Mouse (Mus musculus): ENCODE data around the gene Ninj1. TPM values are rescaled to one million over a fixed set of nuclear protein-coding genes. Genes with fewer than 3 reads are reported as not detected.

Ninj1 gene
- polyA plus RNA-seq, 1 experiment from 2014 or later = 32.3 TPM

- H3K4me1 ChIP-seq (replicated peaks) = no peaks in the 10 kb centered on the region; the same call in 1 of the 2 replicates
- H3K4me3 ChIP-seq = no peak overlapping the region
- 6% methylated on average over 12 of the region's 12 CpGs for WGBS
- H3K27me3 ChIP-seq = no peaks in the 10 kb centered on the region
- no peaks in the 10 kb centered on the region for H3K9me3 ChIP-seq
- no peak overlapping the region for H3K4me2 ChIP-seq
- H3K36me3 ChIP-seq = no peaks in the 10 kb centered on the region
- H3K9ac ChIP-seq = no peak overlapping the region
- peak; percentile 72 for ATAC-seq (ENCODE audit: low FRiP score, low read depth)
- no peak overlapping the region for H3K27ac ChIP-seq (replicated peaks)
These were observed 14.2 kb upstream of the Ninj1 start for GRCm38 (mm10) chr13:49172971-49173596.

- Histone ChIP-seq H3K4me3 (no peak overlapping the region), H3K4me1 (replicated peaks) (peaks cover 9% of the 10 kb centered on the region), H3K27me3 (no peaks in the 10 kb centered on the region), H3K9me3 (no peaks in the 10 kb centered on the region), H3K4me2 (no peak overlapping the region), H3K36me3 (no peaks in the 10 kb centered on the region), H3K9ac (no peak overlapping the region), H3K27ac (replicated peaks) (no peak overlapping the region)
- ATAC-seq (ENCODE audit: low FRiP score, low read depth) = no peak
- WGBS = 77% methylated on average over 10 of the region's 10 CpGs
These were observed 11.8 kb upstream of the Ninj1 start for GRCm38 (mm10) chr13:49175509-49175908.

GRCm38 (mm10) chr13:49178839-49179585 is 8.3 kb upstream of the Ninj1 start:
- no peaks in the 10 kb centered on the region for H3K9me3 ChIP-seq
- no peaks in the 10 kb centered on the region for H3K27me3 ChIP-seq
- H3K9ac ChIP-seq = no peak overlapping the region
- WGBS = 63% methylated on average over 19 of the region's 19 CpGs
- H3K4me3 ChIP-seq = no peak overlapping the region
- ATAC-seq (ENCODE audit: low FRiP score, low read depth) = peak; percentile 92
- H3K4me2 ChIP-seq = no peak overlapping the region
- H3K27ac ChIP-seq (replicated peaks) = peak overlapping the region; percentile 17; the same call in 1 of the 2 replicates
- H3K36me3 ChIP-seq = no peaks in the 10 kb centered on the region
- H3K4me1 ChIP-seq (replicated peaks) = peaks cover 9% of the 10 kb centered on the region; the same call in 1 of the 2 replicates

DNA sequence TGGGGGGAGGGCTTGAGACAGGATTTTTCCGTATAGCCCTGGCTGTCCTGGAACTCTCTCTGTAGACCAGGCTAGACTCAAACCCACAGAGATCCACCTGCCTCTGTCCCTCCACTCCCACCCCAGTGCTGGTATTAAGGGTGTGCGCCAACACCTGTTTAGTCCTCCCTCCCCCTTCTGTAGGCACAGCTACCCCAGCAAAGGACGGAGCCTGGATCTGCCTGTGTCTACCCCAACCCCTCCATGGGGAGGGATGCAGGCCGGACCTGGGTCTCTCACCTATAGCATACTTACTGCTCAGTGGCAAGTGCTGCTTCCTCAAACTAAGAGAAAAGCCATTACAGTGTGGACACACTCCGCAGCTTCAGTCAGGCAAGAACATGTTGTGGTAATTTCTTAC is 7.0 kb upstream of the Ninj1 start:
- no peak for ATAC-seq (ENCODE audit: low FRiP score, low read depth)
- 91% methylated on average over 5 of the region's 5 CpGs for WGBS
- H3K36me3 ChIP-seq = no peaks in the 10 kb centered on the region
- no peaks in the 10 kb centered on the region for H3K27me3 ChIP-seq
- peaks cover 9% of the 10 kb centered on the region; the same call in 1 of the 2 replicates for H3K4me1 ChIP-seq (replicated peaks)
- H3K4me3 ChIP-seq = no peak overlapping the region
- no peak overlapping the region for H3K4me2 ChIP-seq
- H3K27ac ChIP-seq (replicated peaks) = no peak overlapping the region
- no peaks in the 10 kb centered on the region for H3K9me3 ChIP-seq
- no peak overlapping the region for H3K9ac ChIP-seq

DNA sequence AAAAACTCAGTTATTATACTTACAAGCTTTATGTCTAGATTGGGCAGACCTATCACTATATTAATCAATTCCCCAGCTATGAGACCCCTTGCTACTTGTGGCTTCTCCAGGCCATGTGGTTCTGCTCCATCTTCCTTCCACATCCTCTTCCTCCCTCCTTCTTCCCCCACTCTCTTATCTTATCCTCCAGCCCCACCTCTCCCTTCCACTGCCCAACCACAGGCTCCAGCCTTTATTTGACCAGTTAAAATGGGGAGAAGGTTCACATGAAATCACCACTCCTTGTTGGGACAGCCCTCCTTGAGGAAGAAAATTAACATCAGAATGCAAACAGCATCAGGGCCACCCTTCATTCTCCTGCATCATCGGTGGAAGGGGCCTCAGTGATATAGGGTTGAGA is 6.6 kb upstream of the Ninj1 start:
- ATAC-seq (ENCODE audit: low FRiP score, low read depth) = no peak
- no peak overlapping the region for H3K4me3 ChIP-seq
- no peak overlapping the region for H3K9ac ChIP-seq
- WGBS = 51% methylated on average over 1 of the region's 1 CpGs
- no peaks in the 10 kb centered on the region for H3K27me3 ChIP-seq
- H3K9me3 ChIP-seq = no peaks in the 10 kb centered on the region
- no peaks in the 10 kb centered on the region for H3K36me3 ChIP-seq
- H3K27ac ChIP-seq (replicated peaks) = no peak overlapping the region
- peaks cover 9% of the 10 kb centered on the region; the same call in 1 of the 2 replicates for H3K4me1 ChIP-seq (replicated peaks)
- H3K4me2 ChIP-seq = no peak overlapping the region

DNA sequence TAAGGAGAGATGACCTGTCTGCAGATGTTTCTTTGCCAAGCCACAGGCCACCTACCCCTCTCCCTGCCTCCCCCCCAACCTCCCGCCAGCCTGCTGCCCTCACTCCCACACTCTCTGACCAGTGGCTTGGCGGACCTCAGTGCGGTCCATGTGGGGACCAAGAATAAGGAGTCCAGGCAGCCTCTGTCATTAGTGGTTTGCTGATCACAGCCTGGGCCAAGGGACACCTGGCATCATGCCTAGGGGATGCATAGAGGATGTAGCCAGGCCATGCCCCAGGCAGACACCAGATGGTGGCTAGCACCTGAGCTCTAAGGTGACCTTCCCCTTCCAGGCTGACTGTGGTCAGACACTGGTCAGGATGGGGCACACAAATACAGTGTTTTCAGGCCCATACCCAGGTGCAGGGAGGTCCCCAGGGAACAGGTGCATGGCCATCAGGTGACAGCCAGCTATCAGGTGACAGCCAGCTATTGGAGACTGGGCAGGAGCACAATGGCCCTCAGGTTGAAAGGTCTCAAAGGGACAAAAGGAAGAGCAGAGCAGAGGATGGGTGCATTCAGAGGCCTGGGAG is 5.8 kb upstream of the Ninj1 start:
- Histone ChIP-seq H3K4me2 (no peak overlapping the region), H3K27ac (replicated peaks) (no peak overlapping the region), H3K4me3 (no peak overlapping the region), H3K4me1 (replicated peaks) (peaks cover 9% of the 10 kb centered on the region; the same call in 1 of the 2 replicates), H3K36me3 (no peaks in the 10 kb centered on the region), H3K9ac (no peak overlapping the region), H3K27me3 (no peaks in the 10 kb centered on the region), H3K9me3 (no peaks in the 10 kb centered on the region)
- 85% methylated on average over 3 of the region's 3 CpGs for WGBS
- ATAC-seq (ENCODE audit: low FRiP score, low read depth) = no peak

DNA sequence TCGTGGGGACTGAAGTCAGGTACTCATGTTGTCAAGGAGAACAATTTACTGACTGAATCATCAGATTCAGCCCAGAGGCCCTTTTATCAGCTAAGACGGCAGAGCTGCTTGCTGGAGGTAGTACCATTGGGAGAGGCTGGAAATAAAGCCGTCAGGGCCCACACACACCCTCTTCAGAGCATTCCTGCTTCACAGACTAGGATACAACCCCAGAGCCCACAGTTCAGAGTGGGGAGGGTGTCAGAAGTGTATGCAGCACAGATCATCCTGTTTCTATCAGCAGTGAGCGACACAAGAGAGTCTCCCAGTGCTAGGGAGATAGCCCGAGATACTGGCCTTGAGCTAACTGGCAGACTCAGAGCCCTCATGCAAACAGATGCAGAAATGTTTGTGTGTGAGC is 4.1 kb upstream of the Ninj1 start:
- no peak overlapping the region for H3K27ac ChIP-seq (replicated peaks)
- H3K36me3 ChIP-seq = no peaks in the 10 kb centered on the region
- no peaks in the 10 kb centered on the region for H3K9me3 ChIP-seq
- no peaks in the 10 kb centered on the region for H3K27me3 ChIP-seq
- no peak overlapping the region for H3K4me2 ChIP-seq
- H3K4me1 ChIP-seq (replicated peaks) = peaks cover 22% of the 10 kb centered on the region
- 54% methylated on average over 5 of the region's 5 CpGs for WGBS
- no peak for ATAC-seq (ENCODE audit: low FRiP score, low read depth)
- H3K9ac ChIP-seq = no peak overlapping the region
- no peak overlapping the region for H3K4me3 ChIP-seq

GRCm38 (mm10) chr13:49183646-49184045 is 3.6 kb upstream of the Ninj1 start:
- H3K27ac ChIP-seq (replicated peaks) = no peak overlapping the region
- H3K4me2 ChIP-seq = no peak overlapping the region
- no peak for ATAC-seq (ENCODE audit: low FRiP score, low read depth)
- H3K9me3 ChIP-seq = no peaks in the 10 kb centered on the region
- 63% methylated on average over 5 of the region's 5 CpGs for WGBS
- no peaks in the 10 kb centered on the region for H3K27me3 ChIP-seq
- peaks cover 27% of the 10 kb centered on the region for H3K4me1 ChIP-seq (replicated peaks)
- H3K9ac ChIP-seq = no peak overlapping the region
- no peak overlapping the region for H3K4me3 ChIP-seq
- no peaks in the 10 kb centered on the region for H3K36me3 ChIP-seq

DNA sequence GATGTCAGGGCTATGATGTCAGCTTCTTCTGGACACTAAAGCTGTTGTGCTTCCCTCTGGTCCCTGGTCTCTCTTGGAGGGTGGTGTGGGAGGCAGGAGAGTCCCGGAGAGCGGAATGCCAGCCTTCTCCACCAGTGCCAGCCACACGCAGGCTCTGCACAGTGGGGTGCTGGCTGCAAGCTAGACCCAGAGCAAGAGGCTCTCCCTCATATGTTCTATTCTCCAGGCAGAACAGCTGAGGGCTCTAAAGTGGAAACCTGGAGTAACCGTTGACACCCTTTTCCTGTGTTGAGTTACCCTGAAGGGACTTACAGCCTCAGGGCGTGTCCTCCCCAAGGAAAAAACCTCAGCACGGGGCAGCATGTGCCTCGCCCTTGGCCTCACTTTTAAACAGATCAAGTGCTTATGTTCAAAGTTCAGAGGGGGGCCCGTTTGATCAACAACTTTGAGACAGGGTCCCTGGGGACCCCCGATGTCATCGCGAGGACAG is 442 bp upstream of the Ninj1 start:
- peak overlapping the region; percentile 4; the same call in 1 of the 2 replicates for H3K9ac ChIP-seq
- H3K27ac ChIP-seq (replicated peaks) = no peak overlapping the region; the same call in 1 of the 2 replicates
- H3K36me3 ChIP-seq = no peaks in the 10 kb centered on the region
- H3K9me3 ChIP-seq = no peaks in the 10 kb centered on the region
- peak; percentile 16 for ATAC-seq (ENCODE audit: low FRiP score, low read depth)
- peaks cover 31% of the 10 kb centered on the region for H3K4me1 ChIP-seq (replicated peaks)
- 15% methylated on average over 11 of the region's 11 CpGs for WGBS
- peak overlapping the region; percentile 98 for H3K4me2 ChIP-seq
- H3K27me3 ChIP-seq = no peaks in the 10 kb centered on the region
- peak overlapping the region; percentile 74 for H3K4me3 ChIP-seq

GRCm38 (mm10) chr13:49188219-49188965 is 1.1 kb downstream of the Ninj1 start:
- H3K4me3 ChIP-seq = peak overlapping the region; percentile 74

GRCm38 (mm10) chr13:49188966-49189360 is 1.7 kb downstream of the Ninj1 start:
- Histone ChIP-seq H3K27me3 (no peaks in the 10 kb centered on the region), H3K4me3 (no peak overlapping the region), H3K4me2 (no peak overlapping the region), H3K27ac (replicated peaks) (no peak overlapping the region), H3K4me1 (replicated peaks) (peaks cover 36% of the 10 kb centered on the region), H3K9ac (no peak overlapping the region), H3K9me3 (no peaks in the 10 kb centered on the region), H3K36me3 (no peaks in the 10 kb centered on the region)
- 39% methylated on average over 2 of the region's 2 CpGs for WGBS
- no peak for ATAC-seq (ENCODE audit: low FRiP score, low read depth)

More at GRCm38 (mm10) chr13:49188219-49188965, 1.1 kb downstream of the Ninj1 start:
- Histone ChIP-seq H3K27me3 (no peaks in the 10 kb centered on the region), H3K27ac (replicated peaks) (0 out of 2 replicates have a peak overlapping the region, but pooled peaks have one; percentile 60), H3K4me2 (peak overlapping the region; percentile 98), H3K9me3 (no peaks in the 10 kb centered on the region), H3K9ac (peak overlapping the region; percentile 64), H3K36me3 (no peaks in the 10 kb centered on the region), H3K4me1 (replicated peaks) (peaks cover 36% of the 10 kb centered on the region)
- peak; percentile 56 for ATAC-seq (ENCODE audit: low FRiP score, low read depth)
- 26% methylated on average over 15 of the region's 15 CpGs for WGBS
